ENCODE assay signal across 8 mouse cellular contexts in genomic region chr2:30132801-30133612, GRCm38 (mm10). TPM values are rescaled to one million over a fixed set of nuclear protein-coding genes. Genes with fewer than 3 reads are reported as not detected.
DNase-seq lines count a peak whose midpoint lies in the region; ATAC-seq lines count a peak whose summit lies in the region.

No protein-coding gene starts in this region.

- peak; percentile 48 for DNase-seq in gastrocnemius, adult 18-20 months (ENCODE audit: low spot score)
- DNase-seq in gastrocnemius, postnatal 36 days = no peak
- peak; percentile 34 for DNase-seq in embryo, embryonic 11 days
- DNase-seq in kidney, postnatal 14 days = peak; percentile 87
- DNase-seq in retina, embryonic 14.5 days (ENCODE audit: low spot score) = no peak
- DNase-seq in cerebellum, adult 18-20 months = no peak

- intact Hi-C loops in gastrocnemius, postnatal 36 days (cut with DNase I) = no loop called here

- no peaks in the 10 kb centered on the region for H3K27me3 ChIP-seq in heart, embryonic 14.5 days (ENCODE audit: control insufficient read depth, insufficient read depth, low read length)
- H3K27me3 ChIP-seq in megakaryocyte, embryonic 14.5 days (replicated peaks) = no peaks in the 10 kb centered on the region

- 18% methylated on average over 16 of the region's 16 CpGs for WGBS in heart, embryonic 14.5 days

- peak overlapping the region; percentile 83 to 85 for H3K27ac ChIP-seq in heart, embryonic 14.5 days (replicated peaks in 1 of 2; ENCODE audit: control insufficient read depth in 1 of 2, insufficient read depth in 1 of 2, low read depth in 2 of 2, low read length in 2 of 2)

- peaks cover 7 to 23% of the 10 kb centered on the region in 2 experiments for H3K4me1 ChIP-seq in heart, embryonic 14.5 days (ENCODE audit: control insufficient read depth in 2 of 2, insufficient read depth in 2 of 2, low read length in 2 of 2)
- H3K4me1 ChIP-seq in megakaryocyte, embryonic 14.5 days = peaks cover 56% of the 10 kb centered on the region

- H3K9me3 ChIP-seq in heart, embryonic 14.5 days (ENCODE audit: control insufficient read depth, low read length) = no peaks in the 10 kb centered on the region
- H3K9me3 ChIP-seq in megakaryocyte, embryonic 14.5 days = no peaks in the 10 kb centered on the region

- H3K4me3 ChIP-seq in heart, embryonic 14.5 days (ENCODE audit: control insufficient read depth in 1 of 2, insufficient read depth in 1 of 2, low read depth in 1 of 2, low read length in 2 of 2) = peak overlapping the region; percentile 82 to 93
- H3K4me3 ChIP-seq in megakaryocyte, embryonic 14.5 days (replicated peaks) = peak overlapping the region; percentile 92

- peak overlapping the region; percentile 87 for H3K9ac ChIP-seq in heart, embryonic 14.5 days (ENCODE audit: low read length)

- peaks cover 30% of the 10 kb centered on the region for H3K36me3 ChIP-seq in heart, embryonic 14.5 days (ENCODE audit: control insufficient read depth, insufficient read depth, low read length)
- peaks cover 32% of the 10 kb centered on the region for H3K36me3 ChIP-seq in megakaryocyte, embryonic 14.5 days (replicated peaks; ENCODE audit: low read length)

- H3K4me2 ChIP-seq in heart, embryonic 14.5 days (ENCODE audit: low read length) = peak overlapping the region; percentile 91

- no peak for ATAC-seq in heart, embryonic 14.5 days (ENCODE audit: insufficient number of reproducible peaks, insufficient read depth, low FRiP score, low read depth)

RNA-seq across cellular contexts. Expression of gene Tbc1d13, which starts 0.5 kb away (rescaled TPM):
- 10 to 100 TPM; 11.7 to 12.0 TPM for total RNA-seq in gastrocnemius, adult 18-20 months (2021)
- 10 to 100 TPM; 11.4 to 12.2 TPM for total RNA-seq in gastrocnemius, postnatal 36 days (2021)
- polyA plus RNA-seq in heart, embryonic 14.5 days (2014; fragmentation: Nextera tagmentation; extraction: Ambion mirVana) = 9.0 and 9.9 TPM in 2 replicates
- polyA plus RNA-seq in megakaryocyte, embryonic 14.5 days (2012; ENCODE audit: insufficient read depth, low replicate concordance) = 18.0 and 28.7 TPM in 2 replicates

RNA-seq across cellular contexts. Expression of gene Zer1, which starts 8.6 kb away (rescaled TPM):
- 10 to 100 TPM; 23.5 to 24.1 TPM for total RNA-seq in gastrocnemius, adult 18-20 months (2021)
- total RNA-seq in gastrocnemius, postnatal 36 days (2021) = 10 to 100 TPM; 19.9 to 21.7 TPM
- 7.8 and 8.9 TPM in 2 replicates for polyA plus RNA-seq in heart, embryonic 14.5 days (2014; fragmentation: Nextera tagmentation; extraction: Ambion mirVana)
- 12.2 and 20.0 TPM in 2 replicates for polyA plus RNA-seq in megakaryocyte, embryonic 14.5 days (2012; ENCODE audit: insufficient read depth, low replicate concordance)

RNA-seq across cellular contexts. Expression of gene Endog, which starts 38.3 kb away (rescaled TPM):
- total RNA-seq in gastrocnemius, adult 18-20 months (2021) = 10 to 100 TPM; 50.1 to 52.0 TPM
- 10 to 100 TPM; 51.4 to 54.6 TPM for total RNA-seq in gastrocnemius, postnatal 36 days (2021)
- 40.3 and 43.2 TPM in 2 replicates for polyA plus RNA-seq in heart, embryonic 14.5 days (2014; fragmentation: Nextera tagmentation; extraction: Ambion mirVana)
- 16.4 and 28.0 TPM in 2 replicates for polyA plus RNA-seq in megakaryocyte, embryonic 14.5 days (2012; ENCODE audit: insufficient read depth, low replicate concordance)

RNA-seq across cellular contexts. Expression of gene Zdhhc12, which starts 39.6 kb away (rescaled TPM):
- 1 to 10 TPM; 2.1 to 2.8 TPM for total RNA-seq in gastrocnemius, adult 18-20 months (2021)
- 1 to 10 TPM; 2.6 to 3.0 TPM for total RNA-seq in gastrocnemius, postnatal 36 days (2021)
- polyA plus RNA-seq in heart, embryonic 14.5 days (2014; fragmentation: Nextera tagmentation; extraction: Ambion mirVana) = 28.2 and 38.5 TPM in 2 replicates
- polyA plus RNA-seq in megakaryocyte, embryonic 14.5 days (2012; ENCODE audit: insufficient read depth, low replicate concordance) = 58.2 and 66.6 TPM in 2 replicates

RNA-seq across cellular contexts. Expression of gene Spout1, which starts 45.3 kb away (rescaled TPM):
- 1 to 10 TPM; 4.2 to 4.7 TPM for total RNA-seq in gastrocnemius, adult 18-20 months (2021)
- 1 to 10 TPM; 4.5 to 4.8 TPM for total RNA-seq in gastrocnemius, postnatal 36 days (2021)
- polyA plus RNA-seq in heart, embryonic 14.5 days (2014; fragmentation: Nextera tagmentation; extraction: Ambion mirVana) = 24.7 and 28.0 TPM in 2 replicates
- polyA plus RNA-seq in megakaryocyte, embryonic 14.5 days (2012; ENCODE audit: insufficient read depth, low replicate concordance) = 19.0 and 20.8 TPM in 2 replicates

Comparison
In these comparisons a context has a peak if more than half of its experiments do, and no peak if none do; other contexts are left out.
1. DNase-seq: peak in gastrocnemius, adult 18-20 months (single experiment), embryo, embryonic 11 days (single experiment) and kidney, postnatal 14 days (single experiment); none in gastrocnemius, postnatal 36 days (0 of 2), retina, embryonic 14.5 days (single experiment) and cerebellum, adult 18-20 months (0 of 2).